Mouse (Mus musculus) thymus, adult 2 months (tissue): ENCODE results near the gene Unc5c.

Experiments used
- CTCF ChIP-seq: fragments of 200-500 bp; IDR thresholded peaks from 2 replicates; pipeline ENCODE4 v1.5.1; 2012; ENCODE audit warnings: mild to moderate bottlenecking, control low read depth, low read length, moderate library complexity, borderline replicate concordance; ENCODE audit not compliant: control insufficient read depth, poor library complexity, insufficient read depth; ENCODE audit errors: extremely low read depth
- POLR2A ChIP-seq: fragments of 200-500 bp; IDR thresholded peaks from 2 replicates; pipeline ENCODE4 v1.6.1; 2012; ENCODE audit warnings: mild to moderate bottlenecking, low read length, control low read depth, moderate library complexity; ENCODE audit not compliant: control insufficient read depth, poor library complexity, insufficient read depth; ENCODE audit errors: extremely low read depth

GRCm38 (mm10) chr3:141465104-141465705, at the start of gene Unc5c:
- TF ChIP-seq POLR2A (no peak), CTCF (no peak)
